Mouse (Mus musculus): ENCODE data around the gene Irf6. TPM values are rescaled to one million over a fixed set of nuclear protein-coding genes. Genes with fewer than 3 reads are reported as not detected.

Irf6 gene
- 19.9 TPM for polyA plus RNA-seq (2017; shearing (Covaris generic))

DNA sequence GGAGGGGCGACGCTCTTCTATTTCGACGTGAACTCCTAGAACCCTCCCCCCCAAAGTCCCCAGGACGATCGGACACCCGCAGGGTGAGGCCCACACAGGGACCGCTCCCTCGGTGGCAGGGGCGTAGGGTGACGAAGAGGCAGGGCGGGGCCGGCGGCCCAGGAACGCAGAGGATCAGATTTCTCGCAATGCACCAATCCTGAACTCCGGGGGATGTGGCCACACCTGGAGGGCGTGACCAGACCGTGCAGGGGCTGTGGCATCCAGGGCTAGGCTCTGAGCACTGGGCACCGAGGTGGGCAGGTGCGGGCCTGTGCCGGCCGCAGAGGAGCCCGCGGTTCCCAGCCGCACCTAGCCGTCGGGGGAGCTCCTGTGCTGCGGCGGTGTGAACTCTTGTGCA, at the start of gene Irf6:
Irf6 (plus strand) TSS at position 240 of the 400 bp plus-strand sequence.

DNA sequence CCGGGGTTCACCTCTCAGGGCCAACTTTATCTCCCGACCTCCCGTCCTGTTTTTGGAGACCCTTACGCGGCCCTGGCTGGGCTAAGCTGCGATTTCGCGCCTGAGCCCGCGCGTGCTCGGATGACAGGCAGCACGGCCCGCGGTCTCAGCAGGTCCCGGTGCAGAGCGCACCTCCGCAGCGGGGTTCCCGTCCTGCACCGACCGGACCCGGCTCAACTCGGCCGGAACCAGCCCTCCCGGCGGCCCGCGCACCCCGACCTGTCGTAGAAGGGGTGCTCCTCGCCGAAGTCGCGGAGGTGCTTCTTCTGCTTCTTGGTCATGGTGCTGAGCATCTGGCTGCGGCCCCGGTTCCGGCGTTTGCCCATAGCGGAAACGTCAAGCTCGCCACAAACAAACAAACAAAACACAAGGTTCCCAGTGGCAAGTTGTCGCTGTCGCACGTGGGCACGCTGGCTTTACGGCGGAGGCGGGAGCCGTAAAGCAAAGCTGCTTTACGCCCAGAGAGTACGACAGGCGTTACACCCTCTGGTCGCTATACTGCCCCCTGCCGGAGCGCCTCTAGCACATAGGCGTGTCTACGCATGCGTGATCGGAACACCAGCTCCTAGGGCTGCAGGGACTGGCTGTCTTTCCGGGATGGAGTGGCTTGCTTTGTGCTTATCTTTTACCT, 23.0 kb upstream of the Irf6 start, which contains the start of gene Diexf:
Diexf (minus strand) TSS at position 487 of the 670 bp plus-strand sequence.

DNA sequence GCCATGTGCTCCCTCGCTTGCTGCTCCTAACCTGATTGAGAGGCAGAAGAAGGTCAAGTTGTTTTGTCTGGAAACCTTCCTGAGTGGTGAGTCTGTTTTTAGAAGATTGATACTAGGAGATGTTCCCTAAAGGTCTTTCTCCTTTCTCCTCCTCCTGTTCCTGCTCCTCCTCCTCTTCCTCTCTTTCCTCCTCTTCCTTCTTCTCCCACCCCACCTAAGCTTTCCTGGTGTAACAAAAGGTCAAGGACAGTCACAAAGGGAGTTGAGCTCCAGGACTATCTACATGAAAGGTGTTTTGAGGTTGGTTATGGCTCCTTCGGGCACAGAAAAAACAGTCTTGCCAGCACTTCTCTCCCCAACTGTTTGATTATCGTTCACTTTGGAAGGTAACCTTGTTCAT, 14.8 kb downstream of the Irf6 start, which contains the start of gene A130010J15Rik:
A130010J15Rik (plus strand) TSS at position 301 of the 400 bp plus-strand sequence.

DNA sequence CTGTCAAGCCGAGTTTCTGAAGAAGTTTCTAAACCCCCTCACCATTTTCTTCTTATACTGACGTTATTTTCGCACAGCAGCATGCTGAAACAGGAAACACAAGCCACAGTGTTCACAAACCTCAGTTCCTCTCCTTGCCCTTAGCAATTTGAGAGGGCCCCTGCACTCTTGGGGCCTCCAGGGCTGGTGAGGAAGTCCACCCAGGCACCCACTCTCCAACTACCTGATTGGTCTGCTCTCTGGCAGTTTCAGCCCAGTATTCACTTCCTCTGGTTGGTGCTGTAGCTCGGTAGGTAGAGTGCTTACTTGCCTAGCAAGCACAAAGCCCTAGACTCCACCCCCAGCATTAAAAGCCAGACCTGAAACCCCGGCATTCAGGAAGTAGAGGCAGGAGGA, 48.5 kb downstream of the Irf6 start, which contains the start of gene Traf3ip3:
Traf3ip3 (minus strand) TSS at position 321 of the 396 bp plus-strand sequence.

DNA sequence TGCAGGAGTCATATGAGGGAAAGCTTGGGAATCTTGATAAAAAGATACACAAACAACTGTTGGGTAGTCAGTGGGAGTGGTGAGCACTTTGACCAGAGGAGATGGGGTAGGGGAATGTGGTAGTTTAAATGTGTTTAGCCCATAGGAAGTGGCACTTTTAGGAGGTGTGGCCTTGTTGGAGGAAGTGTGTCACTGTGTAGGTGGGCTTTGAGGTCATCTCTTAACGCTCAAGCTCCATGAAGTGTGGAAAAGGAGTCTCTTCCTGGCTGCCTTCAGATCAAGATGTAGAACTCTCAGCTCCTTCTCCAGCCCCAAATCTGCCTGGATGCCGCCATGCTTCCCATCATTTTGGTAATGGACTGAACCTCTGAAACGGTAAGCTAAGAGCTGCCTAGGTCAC, 54.6 kb downstream of the Irf6 start, which contains the start of gene Lamb3:
Lamb3 (plus strand) TSS at position 197 of the 400 bp plus-strand sequence.

Other genes with a start within 250 kb of the Irf6 start
- gene Syt14, start 117.3 kb upstream of the Irf6 start, polyA plus RNA-seq (2017; shearing (Covaris generic)) = 0.26 TPM
- gene Diexf, start 22.8 kb upstream of the Irf6 start, polyA plus RNA-seq (2017; shearing (Covaris generic)) = 8.0 TPM
- 10.8 TPM for gene A130010J15Rik, start 14.9 kb downstream of the Irf6 start, polyA plus RNA-seq (2017; shearing (Covaris generic))
- 636 TPM for gene Traf3ip3, start 48.6 kb downstream of the Irf6 start, polyA plus RNA-seq (2017; shearing (Covaris generic))
- 28.6 TPM for gene Lamb3, start 54.6 kb downstream of the Irf6 start, polyA plus RNA-seq (2017; shearing (Covaris generic))
- gene Hsd11b1, start 111.0 kb downstream of the Irf6 start, polyA plus RNA-seq (2017; shearing (Covaris generic)) = 159 TPM
- 4.2 TPM for gene G0s2, start 120.1 kb downstream of the Irf6 start, polyA plus RNA-seq (2017; shearing (Covaris generic))
- gene Camk1g, start 217.2 kb downstream of the Irf6 start, polyA plus RNA-seq (2017; shearing (Covaris generic)) = not detected

Data from CD4-positive, CD25-positive, alpha-beta regulatory T cell, adult 9 weeks (primary cell).